In the genomic region with DNA sequence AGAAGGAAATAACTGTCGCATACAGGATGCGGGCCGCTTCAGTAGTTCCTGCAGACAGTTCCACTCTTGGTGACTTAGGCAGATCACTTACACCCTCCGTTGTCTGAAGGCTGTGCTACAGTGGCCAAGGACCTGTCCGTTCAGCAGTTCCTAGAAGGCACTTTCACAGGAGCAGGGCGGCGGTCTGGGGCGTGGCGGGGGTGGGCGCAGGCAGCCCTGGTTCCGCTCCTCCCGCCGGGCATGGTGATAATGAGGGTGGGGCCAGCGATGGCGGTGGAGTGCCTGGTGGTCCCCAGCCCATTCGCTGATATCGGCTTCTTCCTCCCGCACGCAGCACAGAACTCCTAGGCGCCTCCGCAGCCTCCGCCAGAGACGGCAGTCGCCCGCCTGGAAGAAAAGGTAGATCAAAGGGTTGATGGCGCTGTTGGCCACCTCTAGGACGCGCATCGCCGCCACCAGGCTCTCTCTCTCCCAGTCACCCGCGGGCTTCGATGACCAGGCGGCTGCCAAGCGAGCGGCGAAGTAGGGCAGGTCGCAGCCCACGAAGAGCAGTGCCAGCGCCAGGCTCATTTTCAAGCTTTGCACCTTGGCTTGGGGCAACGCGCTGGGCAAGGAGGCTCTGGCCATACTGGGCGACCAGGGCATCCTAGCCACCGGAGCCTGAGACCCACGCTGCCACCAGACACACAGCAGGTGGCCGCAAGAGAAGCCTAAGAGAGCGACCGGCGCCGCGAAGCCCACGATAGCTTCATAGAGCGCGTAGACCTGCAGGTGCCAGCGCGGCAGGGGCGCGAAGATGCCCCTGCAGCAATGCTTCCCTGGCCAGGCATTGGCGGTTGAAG, we compare ENCODE assay signal across 8 mouse cellular contexts. TPM values are rescaled to one million over a fixed set of nuclear protein-coding genes. Genes with fewer than 3 reads are reported as not detected.
DNase-seq lines count a peak whose midpoint lies in the region; ATAC-seq and TF ChIP-seq lines count a peak whose summit lies in the region.

No protein-coding gene starts in this region.

- peak overlapping the region; percentile 64 for H3K4me3 ChIP-seq in heart, embryonic 13.5 days
- H3K4me3 ChIP-seq in kidney, embryonic 16.5 days (ENCODE audit: low read length), result peak overlapping the region; percentile 48
- H3K4me3 ChIP-seq in liver, adult 2 months (ENCODE audit: insufficient read depth, low read depth, low read length), result peak overlapping the region; percentile 62; the same call in 1 of the 2 replicates
- peak overlapping the region; percentile 45 for H3K4me3 ChIP-seq in stomach, embryonic 15.5 days (replicated peaks)

- 2% methylated on average over 59 of the region's 59 CpGs for WGBS in heart, embryonic 13.5 days
- under 1% methylated on average over 59 of the region's 59 CpGs for WGBS in kidney, embryonic 16.5 days
- 4% methylated on average over 59 of the region's 59 CpGs for WGBS in liver, adult 2 months
- under 1% methylated on average over 59 of the region's 59 CpGs for WGBS in stomach, embryonic 15.5 days

- peaks cover 63% of the 10 kb centered on the region for H3K27me3 ChIP-seq in heart, embryonic 13.5 days (replicated peaks)
- peaks cover 46% of the 10 kb centered on the region for H3K27me3 ChIP-seq in kidney, embryonic 16.5 days (ENCODE audit: insufficient read depth, low read length)
- peaks cover 12% of the 10 kb centered on the region for H3K27me3 ChIP-seq in liver, adult 2 months (ENCODE audit: control insufficient read depth, insufficient read depth, low read length)
- H3K27me3 ChIP-seq in stomach, embryonic 15.5 days (replicated peaks), result peaks cover 46% of the 10 kb centered on the region

- H3K4me1 ChIP-seq in heart, embryonic 13.5 days, result peaks cover 18% of the 10 kb centered on the region
- peaks cover 17% of the 10 kb centered on the region for H3K4me1 ChIP-seq in kidney, embryonic 16.5 days (ENCODE audit: insufficient read depth, low read length)
- peaks cover 9% of the 10 kb centered on the region for H3K4me1 ChIP-seq in liver, adult 2 months (ENCODE audit: control insufficient read depth, insufficient read depth, low read length)
- H3K4me1 ChIP-seq in stomach, embryonic 15.5 days, result peaks cover 17% of the 10 kb centered on the region

- H3K36me3 ChIP-seq in heart, embryonic 13.5 days, result no peaks in the 10 kb centered on the region
- H3K36me3 ChIP-seq in kidney, embryonic 16.5 days (ENCODE audit: insufficient read depth, low read length), result no peaks in the 10 kb centered on the region
- H3K36me3 ChIP-seq in liver, adult 2 months (ENCODE audit: control insufficient read depth, insufficient read depth, low read length), result no peaks in the 10 kb centered on the region
- H3K36me3 ChIP-seq in stomach, embryonic 15.5 days, result no peaks in the 10 kb centered on the region

- H3K9ac ChIP-seq in heart, embryonic 13.5 days, result peak overlapping the region; percentile 73
- H3K9ac ChIP-seq in kidney, embryonic 16.5 days (replicated peaks; ENCODE audit: low read length), result peak overlapping the region; percentile 58
- peak overlapping the region; percentile 16; the same call in 1 of the 2 replicates for H3K9ac ChIP-seq in liver, adult 2 months (ENCODE audit: low read depth, low read length)
- peak overlapping the region; percentile 21; the same call in 1 of the 2 replicates for H3K9ac ChIP-seq in stomach, embryonic 15.5 days

- DNase-seq in lung, adult 18-20 months, result peak; percentile 4 to 7
- no peak for DNase-seq in lung, postnatal 25 days (ENCODE audit: low spot score)
- DNase-seq in embryo, embryonic 9.5 days (ENCODE audit: extremely low spot score), result peak; percentile 69
- peak; percentile 13 for DNase-seq in liver, adult 2 months (ENCODE audit: extremely low read depth, low read depth, low spot score)

- TF ChIP-seq CTCF in liver, adult 2 months (IDR thresholded peaks at IDR 0.05; ENCODE audit: low read depth, low read length), result no peak

- H3K9me3 ChIP-seq in heart, embryonic 13.5 days, result no peaks in the 10 kb centered on the region
- no peaks in the 10 kb centered on the region for H3K9me3 ChIP-seq in kidney, embryonic 16.5 days (ENCODE audit: low read length)
- no peaks in the 10 kb centered on the region for H3K9me3 ChIP-seq in stomach, embryonic 15.5 days

- ATAC-seq in heart, embryonic 13.5 days (ENCODE audit: extremely low read depth, insufficient number of reproducible peaks, low FRiP score, low TSS enrichment), result no peak; the same call in 1 of the 2 replicates
- ATAC-seq in kidney, embryonic 16.5 days (ENCODE audit: low FRiP score, low TSS enrichment), result peak; percentile 79
- ATAC-seq in monocyte, adult 5-6 weeks (replicated peaks; ENCODE audit: insufficient number of reproducible peaks, low FRiP score, low TSS enrichment, poor library complexity, severe bottlenecking), result peak; percentile 33; the same call in 1 of the 2 replicates
- peak; percentile 90 for ATAC-seq in stomach, embryonic 15.5 days (ENCODE audit: insufficient read depth, low FRiP score, low read depth)

- peak overlapping the region; percentile 98 for H3K4me2 ChIP-seq in heart, embryonic 13.5 days
- H3K4me2 ChIP-seq in kidney, embryonic 16.5 days (replicated peaks; ENCODE audit: low read depth, low read length), result peak overlapping the region; percentile 94
- peak overlapping the region; percentile 92 for H3K4me2 ChIP-seq in stomach, embryonic 15.5 days

- no peak overlapping the region for H3K27ac ChIP-seq in heart, embryonic 13.5 days (replicated peaks)
- H3K27ac ChIP-seq in kidney, embryonic 16.5 days (ENCODE audit: low read length), result no peak overlapping the region
- no peak overlapping the region for H3K27ac ChIP-seq in liver, adult 2 months (replicated peaks; ENCODE audit: insufficient read depth, low read depth, low read length)
- H3K27ac ChIP-seq in stomach, embryonic 15.5 days, result no peak overlapping the region

- no peaks in the 10 kb centered on the region for H3K79me2 ChIP-seq in liver, adult 2 months (ENCODE audit: control insufficient read depth, insufficient read depth, low read length)

- TF ChIP-seq POLR2A in liver, adult 2 months (IDR thresholded peaks at IDR 0.05; ENCODE audit: extremely low read depth, insufficient read depth, low read length), result no peak

RNA-seq across cellular contexts. Expression of a gene that starts 1.2 kb away (rescaled TPM):
- polyA plus RNA-seq in heart, embryonic 13.5 days (2015; fragmentation: Nextera tagmentation; extraction: Ambion mirVana), result 0.43 TPM in 1 of 2 replicates, not detected in the other
- 0.49 and 0.56 TPM in 2 replicates for polyA plus RNA-seq in kidney, embryonic 16.5 days (2015; fragmentation: Nextera tagmentation; extraction: Ambion mirVana)
- total RNA-seq in liver, adult 2 months (2014; rRNA removed), result not detected in 2 replicates
- polyA plus RNA-seq in liver, adult 2 months (2012; rRNA removed), result not detected in 2 replicates
- not detected in 3 replicates for total RNA-seq in monocyte, adult 5-6 weeks (2017)
- polyA plus RNA-seq in stomach, embryonic 15.5 days (2015; fragmentation: Nextera tagmentation; extraction: Ambion mirVana), result 0.24 and 0.46 TPM in 2 replicates

RNA-seq across cellular contexts. Expression of a gene that starts 37.1 kb away (rescaled TPM):
- 18.0 and 18.9 TPM in 2 replicates for polyA plus RNA-seq in heart, embryonic 13.5 days (2015; fragmentation: Nextera tagmentation; extraction: Ambion mirVana)
- 15.7 and 18.1 TPM in 2 replicates for polyA plus RNA-seq in kidney, embryonic 16.5 days (2015; fragmentation: Nextera tagmentation; extraction: Ambion mirVana)
- total RNA-seq in liver, adult 2 months (2014; rRNA removed), result 10.7 and 15.1 TPM in 2 replicates
- 4.1 and 6.2 TPM in 2 replicates for polyA plus RNA-seq in liver, adult 2 months (2012; rRNA removed)
- 12.1 to 24.4 TPM (median 14.1 TPM) in 3 replicates for total RNA-seq in monocyte, adult 5-6 weeks (2017)
- polyA plus RNA-seq in stomach, embryonic 15.5 days (2015; fragmentation: Nextera tagmentation; extraction: Ambion mirVana), result 22.8 and 30.5 TPM in 2 replicates

RNA-seq across cellular contexts. Expression of a gene that starts 42.8 kb away (rescaled TPM):
- polyA plus RNA-seq in heart, embryonic 13.5 days (2015; fragmentation: Nextera tagmentation; extraction: Ambion mirVana), result 3.0 and 3.1 TPM in 2 replicates
- polyA plus RNA-seq in kidney, embryonic 16.5 days (2015; fragmentation: Nextera tagmentation; extraction: Ambion mirVana), result 11.0 and 11.1 TPM in 2 replicates
- total RNA-seq in liver, adult 2 months (2014; rRNA removed), result 6.4 and 7.7 TPM in 2 replicates
- polyA plus RNA-seq in liver, adult 2 months (2012; rRNA removed), result 2.7 TPM in 2 replicates
- total RNA-seq in monocyte, adult 5-6 weeks (2017), result 13.9 to 16.9 TPM (median 14.6 TPM) in 3 replicates
- 7.0 and 7.5 TPM in 2 replicates for polyA plus RNA-seq in stomach, embryonic 15.5 days (2015; fragmentation: Nextera tagmentation; extraction: Ambion mirVana)

RNA-seq across cellular contexts. Expression of a gene that starts 42.9 kb away (rescaled TPM):
- 5.7 and 7.1 TPM in 2 replicates for polyA plus RNA-seq in heart, embryonic 13.5 days (2015; fragmentation: Nextera tagmentation; extraction: Ambion mirVana)
- 13.8 and 13.9 TPM in 2 replicates for polyA plus RNA-seq in kidney, embryonic 16.5 days (2015; fragmentation: Nextera tagmentation; extraction: Ambion mirVana)
- total RNA-seq in liver, adult 2 months (2014; rRNA removed), result 13.3 and 14.5 TPM in 2 replicates
- polyA plus RNA-seq in liver, adult 2 months (2012; rRNA removed), result 4.0 and 4.8 TPM in 2 replicates
- 19.1 to 33.6 TPM (median 32.7 TPM) in 3 replicates for total RNA-seq in monocyte, adult 5-6 weeks (2017)
- 11.8 and 13.4 TPM in 2 replicates for polyA plus RNA-seq in stomach, embryonic 15.5 days (2015; fragmentation: Nextera tagmentation; extraction: Ambion mirVana)

Comparison
In these comparisons a context has a peak if more than half of its experiments do, and no peak if none do; other contexts are left out.
1. H3K9ac ChIP-seq: peak in every context shown above with its lines; median percentile 73 in heart, embryonic 13.5 days; 58 in kidney, embryonic 16.5 days; 21 in stomach, embryonic 15.5 days; 16 in liver, adult 2 months.